Mouse (Mus musculus) G1E (cell line): ENCODE measurements around the gene Nudcd2. TPM values are rescaled to one million over a fixed set of nuclear protein-coding genes. Genes with fewer than 3 reads are reported as not detected.

Experiments
- ATAC-seq: 2 replicates; pipeline ENCODE4 v1.8.0; 2016; ENCODE audit warnings: mild to moderate bottlenecking; ENCODE audit not compliant: insufficient number of reproducible peaks, poor library complexity, low FRiP score, severe bottlenecking; ENCODE audit errors: extremely low read depth
- DNase-seq: peaks from one replicate; pipeline ENCODE4 v3.0.0; 2012; ENCODE audit warnings: low spot score
- H3K27me3 ChIP-seq: 2 replicates; pipeline ENCODE4 v1.6.1; 2012; ENCODE audit warnings: mild to moderate bottlenecking, low read length, inconsistent platforms; ENCODE audit not compliant: insufficient read depth
- H3K36me3 ChIP-seq: replicated peaks from 2 replicates; pipeline ENCODE3; 2012; ENCODE audit warnings: mild to moderate bottlenecking, inconsistent platforms
- H3K4me1 ChIP-seq: 2 replicates; pipeline ENCODE4 v1.6.1; 2012; ENCODE audit warnings: low read depth, low read length, inconsistent platforms, mixed read lengths; ENCODE audit not compliant: insufficient read depth
- H3K4me3 ChIP-seq: 2 replicates; pipeline ENCODE4 v1.5.1; 2012; ENCODE audit warnings: low read depth, mild to moderate bottlenecking, inconsistent platforms, low read length, moderate library complexity, mixed read lengths
- H3K9me3 ChIP-seq: replicated peaks from 2 replicates; pipeline ENCODE4 v1.6.1; 2012; ENCODE audit warnings: inconsistent platforms
- CTCF ChIP-seq: IDR thresholded peaks from 2 replicates; pipeline ENCODE4 v1.5.1; 2012; ENCODE audit warnings: low read depth, low read length, inconsistent platforms, mixed read lengths
- GATA1 ChIP-seq: IDR thresholded peaks from 2 replicates; pipeline ENCODE4 v1.6.1; 2012; ENCODE audit warnings: borderline replicate concordance, low read length, inconsistent platforms, mixed read lengths
- GATA2 ChIP-seq: IDR thresholded peaks from 2 replicates; pipeline ENCODE4 v1.6.1; 2012; ENCODE audit warnings: low read depth, low read length, inconsistent platforms, borderline replicate concordance
- POLR2AphosphoS5 ChIP-seq: IDR thresholded peaks from 2 replicates; pipeline ENCODE4 v1.6.1; 2012; ENCODE audit warnings: low read depth, low read length, inconsistent platforms; ENCODE audit not compliant: insufficient replicate concordance
- TAL1 ChIP-seq: conservative IDR thresholded peaks from 2 replicates; pipeline ENCODE4 v1.6.1; 2012; ENCODE audit warnings: low read depth, low read length, inconsistent platforms, mixed read lengths
- polyA plus RNA-seq: library from polyadenylated mRNA; stranded (reverse); fragments of >175 nt; gene quantifications from 2 replicates; pipeline ENCODE4 v1.2.3, GENCODE M21; 2012
- total RNA-seq, 2 experiments: library from RNA; stranded (forward) in 1 of 2; stranded (reverse) in 1 of 2; fragments of 200-1000 nt in 1 of 2; fragments of >200 nt in 1 of 2; fragmentation: Nextera tagmentation in 1 of 2; gene quantifications; 2 replicates each; pipeline ENCODE4 v1.2.3; 2014 to 2017

Gene Nudcd2
- total and polyA plus RNA-seq, 3 experiments, result 54.0 to 183 (median 129) TPM

DNA sequence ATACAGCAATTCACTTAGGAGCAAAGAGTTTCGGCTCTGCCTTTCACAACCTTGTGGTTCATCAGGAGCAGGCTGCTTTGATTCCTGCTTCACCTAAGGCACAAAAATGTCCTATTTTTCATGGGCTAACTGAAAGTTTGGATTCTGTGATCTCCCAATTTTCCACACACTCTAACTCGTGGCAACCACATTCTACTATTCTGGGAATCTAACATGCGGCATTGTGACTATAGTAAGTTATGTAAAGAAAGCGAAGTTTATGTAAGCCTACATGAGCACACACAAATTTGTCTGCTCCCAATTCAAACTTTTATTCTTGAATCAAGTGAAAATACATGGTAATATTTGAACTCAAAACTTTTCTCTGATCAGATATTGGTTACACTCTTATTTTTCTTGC lies 31.2 kb downstream of the Nudcd2 start:
- Histone ChIP-seq H3K4me3 (no peak overlapping the region), H3K27me3 (peaks cover 15% of the 10 kb centered on the region; the same call in 1 of the 2 replicates), H3K4me1 (no peaks in the 10 kb centered on the region), H3K9me3 (no peaks in the 10 kb centered on the region), H3K36me3 (no peaks in the 10 kb centered on the region)
- ATAC-seq (no peak), DNase-seq (no peak)
- TF ChIP-seq GATA1 (no peak), POLR2AphosphoS5 (no peak), TAL1 (no peak), GATA2 (no peak), CTCF (no peak)

DNA sequence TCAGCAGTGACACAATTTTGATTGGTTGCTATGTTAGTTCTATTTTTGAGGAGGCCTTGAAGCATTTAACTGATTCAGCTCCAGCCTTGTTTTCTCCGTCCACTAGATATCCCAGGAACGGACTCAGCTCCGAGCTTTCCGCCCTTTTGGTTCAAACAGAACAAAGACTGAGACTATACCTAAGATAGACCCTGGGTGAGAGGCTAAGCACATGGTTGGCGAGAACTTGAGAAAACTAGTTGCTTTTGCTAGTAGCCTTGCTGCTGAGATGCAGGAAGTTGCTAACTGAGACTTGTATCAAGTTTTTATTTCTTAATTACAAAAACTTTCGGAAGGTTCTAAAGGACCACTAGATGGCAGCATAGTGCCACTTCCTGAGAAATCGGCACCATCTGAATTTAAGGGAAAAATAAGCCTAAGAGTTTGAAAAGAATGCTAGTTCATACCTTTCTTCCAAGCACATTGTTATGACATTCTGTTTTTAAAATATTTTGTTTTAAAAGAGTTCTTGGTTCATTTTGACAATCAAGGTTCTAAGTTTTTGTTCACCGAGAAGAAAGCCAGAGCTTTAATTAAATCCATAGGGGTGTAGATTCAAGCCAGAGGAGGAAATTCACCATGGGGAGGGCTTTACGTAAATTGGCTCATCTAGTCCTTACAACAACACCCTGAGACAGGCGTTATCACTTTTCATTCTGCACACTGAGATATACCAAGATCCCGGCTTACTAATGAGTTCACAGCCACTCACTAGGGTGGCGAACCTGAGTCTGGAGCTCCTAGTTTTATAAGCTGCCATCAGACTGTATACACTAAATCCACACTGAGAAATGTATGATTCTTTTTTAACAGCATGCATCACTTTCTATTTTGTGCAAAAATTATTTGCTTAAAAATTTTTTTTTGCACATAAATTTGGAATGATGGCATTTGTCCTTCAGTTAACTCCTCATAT lies 42.1 kb downstream of the Nudcd2 start:
- DNase-seq (peak; percentile 8), ATAC-seq (no peak)
- no peaks in the 10 kb centered on the region for H3K4me1 ChIP-seq
- H3K4me3 ChIP-seq, result no peak overlapping the region
- H3K27me3 ChIP-seq, result no peaks in the 10 kb centered on the region
- no peaks in the 10 kb centered on the region for H3K9me3 ChIP-seq
- 0 out of 2 replicates have a peak, but pooled peaks have one; percentile 11 for TF ChIP-seq CTCF
- TF ChIP-seq POLR2AphosphoS5, result no peak
- no peak for TF ChIP-seq TAL1
- no peaks in the 10 kb centered on the region for H3K36me3 ChIP-seq

DNA sequence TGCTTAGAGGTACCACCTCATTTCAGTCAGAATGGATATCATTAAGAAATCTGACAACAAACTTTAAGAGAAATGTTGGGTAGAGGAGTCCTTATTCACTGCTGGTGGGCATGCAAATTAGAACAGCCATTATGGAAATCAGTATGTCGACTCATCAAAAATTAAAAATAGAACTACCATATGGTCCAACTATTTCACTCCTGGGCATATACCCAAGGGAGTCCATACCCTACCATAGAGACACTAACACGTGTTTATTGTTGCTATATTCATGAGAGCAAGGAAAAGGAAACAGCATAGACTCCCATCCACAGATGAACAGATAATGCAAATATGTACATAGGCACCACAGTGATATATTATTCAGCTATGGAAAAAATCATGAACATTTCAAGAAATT lies 48.4 kb downstream of the Nudcd2 start:
- no peaks in the 10 kb centered on the region for H3K27me3 ChIP-seq
- H3K9me3 ChIP-seq, result no peaks in the 10 kb centered on the region
- TF ChIP-seq GATA2 (no peak), TAL1 (no peak), GATA1 (no peak), CTCF (no peak), POLR2AphosphoS5 (no peak)
- ATAC-seq (no peak), DNase-seq (no peak)
- H3K4me3 ChIP-seq, result no peak overlapping the region
- H3K36me3 ChIP-seq, result no peaks in the 10 kb centered on the region
- H3K4me1 ChIP-seq, result no peaks in the 10 kb centered on the region

DNA sequence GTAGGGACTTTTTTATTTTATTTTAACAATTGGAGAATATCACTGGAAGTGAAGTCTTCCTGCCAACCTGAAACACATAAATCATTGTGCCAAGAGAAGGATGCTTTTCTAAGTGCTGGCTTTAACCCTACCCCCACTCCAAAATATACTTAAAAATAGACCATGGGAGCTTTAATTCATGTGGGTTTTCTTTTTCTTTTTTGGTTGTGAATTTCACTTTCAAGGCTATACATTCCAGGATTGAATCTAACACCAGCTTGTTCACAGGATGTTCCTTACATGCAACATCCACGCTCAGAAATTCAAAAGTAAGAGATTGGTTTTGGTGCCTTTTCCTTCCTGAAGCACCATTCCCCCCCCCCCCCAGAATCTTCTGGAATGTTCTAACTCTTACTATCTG lies 49.9 kb downstream of the Nudcd2 start:
- no peaks in the 10 kb centered on the region for H3K36me3 ChIP-seq
- no peak overlapping the region for H3K4me3 ChIP-seq
- TF ChIP-seq GATA1 (no peak), GATA2 (no peak), POLR2AphosphoS5 (no peak), CTCF (no peak), TAL1 (no peak)
- DNase-seq (no peak), ATAC-seq (no peak)
- H3K4me1 ChIP-seq, result no peaks in the 10 kb centered on the region
- H3K27me3 ChIP-seq, result no peaks in the 10 kb centered on the region
- H3K9me3 ChIP-seq, result no peaks in the 10 kb centered on the region

DNA sequence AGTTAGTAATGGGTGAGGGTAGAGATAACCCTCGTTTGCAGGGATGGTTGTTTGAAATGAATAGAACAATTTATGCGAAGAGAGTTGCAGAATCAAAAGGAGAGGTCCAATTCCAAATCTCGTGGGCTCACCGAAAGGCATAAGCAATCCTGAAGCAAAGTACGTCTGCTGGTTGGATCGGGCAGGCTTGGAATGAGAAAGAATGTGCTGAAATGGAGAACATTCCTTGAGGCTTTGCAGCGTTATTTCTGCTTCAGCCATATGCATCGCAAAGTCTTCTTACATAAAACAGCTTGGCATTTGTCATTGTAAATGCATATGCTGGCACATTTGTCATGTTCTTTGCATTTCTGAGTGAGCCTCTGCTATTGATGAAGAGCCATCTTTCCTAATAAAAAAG lies 50.9 kb downstream of the Nudcd2 start:
- ATAC-seq, result no peak
- TF ChIP-seq GATA1, result no peak
- no peak for TF ChIP-seq TAL1
- no peak for TF ChIP-seq CTCF
- TF ChIP-seq POLR2AphosphoS5, result no peak
- TF ChIP-seq GATA2, result no peak
- Histone ChIP-seq H3K4me3 (no peak overlapping the region), H3K9me3 (no peaks in the 10 kb centered on the region), H3K4me1 (no peaks in the 10 kb centered on the region), H3K36me3 (no peaks in the 10 kb centered on the region), H3K27me3 (no peaks in the 10 kb centered on the region)
- DNase-seq, result no peak

DNA sequence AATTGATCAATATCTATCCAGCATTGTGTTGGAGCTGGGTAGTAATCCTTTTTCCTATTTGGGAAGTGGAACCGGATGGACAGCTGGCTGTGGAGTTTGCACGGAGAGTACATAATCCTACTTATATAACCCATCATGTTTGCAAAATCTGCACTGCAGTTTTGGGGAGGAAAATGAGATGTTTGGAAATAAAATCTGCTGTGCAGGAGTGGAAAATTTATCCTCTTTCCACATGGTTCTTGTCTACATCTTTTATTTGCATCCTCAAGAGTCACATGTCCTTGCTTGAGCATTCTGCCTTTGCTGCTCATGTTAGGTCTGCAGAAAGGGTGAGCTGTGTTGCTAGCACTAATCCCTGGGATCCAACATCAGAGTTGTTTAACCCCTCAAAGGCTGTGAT lies 53.4 kb downstream of the Nudcd2 start:
- TF ChIP-seq POLR2AphosphoS5 (no peak), GATA1 (no peak), CTCF (no peak), GATA2 (no peak), TAL1 (no peak)
- H3K4me1 ChIP-seq, result no peaks in the 10 kb centered on the region
- H3K9me3 ChIP-seq, result no peaks in the 10 kb centered on the region
- no peak overlapping the region for H3K4me3 ChIP-seq
- H3K36me3 ChIP-seq, result no peaks in the 10 kb centered on the region
- no peaks in the 10 kb centered on the region for H3K27me3 ChIP-seq
- DNase-seq (no peak), ATAC-seq (no peak)

Other genes with a start within 250 kb of the Nudcd2 start
- gene Mat2b, start 38.5 kb upstream of the Nudcd2 start, total RNA-seq (2014; fragmentation: Nextera tagmentation), result 55.2 and 61.8 TPM in 2 replicates
- 135 TPM in 2 replicates for gene Mat2b, start 38.5 kb upstream of the Nudcd2 start, total RNA-seq (2017)
- 49.8 and 55.0 TPM in 2 replicates for gene Mat2b, start 38.5 kb upstream of the Nudcd2 start, polyA plus RNA-seq
- 186 and 202 TPM in 2 replicates for gene Hmmr, start 245 bp upstream of the Nudcd2 start, total RNA-seq (2014; fragmentation: Nextera tagmentation)
- 79.4 and 99.2 TPM in 2 replicates for gene Hmmr, start 245 bp upstream of the Nudcd2 start, total RNA-seq (2017)
- gene Hmmr, start 245 bp upstream of the Nudcd2 start, polyA plus RNA-seq, result 2.1 and 2.8 TPM in 2 replicates
- gene Ccng1, start 21.6 kb downstream of the Nudcd2 start, total RNA-seq (2014; fragmentation: Nextera tagmentation), result 466 and 524 TPM in 2 replicates
- gene Ccng1, start 21.6 kb downstream of the Nudcd2 start, total RNA-seq (2017), result 257 and 292 TPM in 2 replicates
- gene Ccng1, start 21.6 kb downstream of the Nudcd2 start, polyA plus RNA-seq, result 59.6 and 68.9 TPM in 2 replicates